Mouse (Mus musculus) subcutaneous adipose tissue, adult 2 months (tissue): ENCODE measurements around the gene 3830406C13Rik. TPM values are rescaled to one million over a fixed set of nuclear protein-coding genes. Genes with fewer than 3 reads are reported as not detected.

Experiments used
- polyA plus RNA-seq: library from polyadenylated mRNA; depleted of rRNA; stranded (reverse); fragments of >200 nt; gene quantifications from 2 replicates; pipeline ENCODE4 v1.2.3, GENCODE M21; 2012; ENCODE audit warnings: low replicate concordance; rRNA removed

The 3830406C13Rik gene
- polyA plus RNA-seq, result 9.9 and 15.8 TPM in 2 replicates

DNA sequence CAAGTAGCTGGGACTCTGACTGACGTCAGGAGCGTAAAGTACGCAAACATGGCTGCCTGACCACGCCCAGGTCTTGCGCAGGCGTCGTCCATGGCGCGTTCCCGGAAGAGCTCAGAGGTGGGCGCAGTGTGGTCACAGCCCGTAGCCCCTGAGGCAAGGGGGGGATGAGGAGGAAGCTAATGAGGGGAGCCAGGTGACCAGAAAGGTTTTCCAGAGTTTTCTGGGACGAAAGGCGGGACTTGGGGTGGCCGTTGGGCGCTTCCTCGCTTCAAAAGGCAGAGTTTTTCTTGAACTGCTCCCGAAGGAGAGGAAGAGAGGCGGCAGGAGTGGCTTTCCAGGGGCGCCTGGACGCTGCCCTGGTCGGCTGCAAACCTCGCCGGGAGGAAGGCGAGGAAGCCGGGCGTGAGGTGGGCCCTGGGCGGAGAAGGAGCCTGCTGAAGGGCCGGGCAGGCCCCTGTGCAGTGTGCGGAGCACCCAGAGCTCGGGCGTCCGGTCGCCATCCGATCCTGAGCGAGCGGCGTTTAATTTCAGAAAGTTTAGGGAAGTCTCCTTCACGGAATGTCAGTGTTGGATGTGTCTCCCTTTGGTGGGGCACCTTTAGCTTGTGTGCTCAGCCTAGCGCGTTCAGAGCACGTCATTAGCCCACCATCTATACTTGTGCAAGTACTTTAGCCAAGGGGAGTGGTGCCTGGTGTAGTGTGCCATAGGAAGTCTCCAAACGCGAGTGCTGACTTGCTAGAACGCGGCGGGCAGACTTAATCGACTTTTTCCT is at the start of gene 3830406C13Rik:
Gene 3830406C13Rik, plus strand, starts transcription at position 33 of the 772 bp plus-strand sequence.

DNA sequence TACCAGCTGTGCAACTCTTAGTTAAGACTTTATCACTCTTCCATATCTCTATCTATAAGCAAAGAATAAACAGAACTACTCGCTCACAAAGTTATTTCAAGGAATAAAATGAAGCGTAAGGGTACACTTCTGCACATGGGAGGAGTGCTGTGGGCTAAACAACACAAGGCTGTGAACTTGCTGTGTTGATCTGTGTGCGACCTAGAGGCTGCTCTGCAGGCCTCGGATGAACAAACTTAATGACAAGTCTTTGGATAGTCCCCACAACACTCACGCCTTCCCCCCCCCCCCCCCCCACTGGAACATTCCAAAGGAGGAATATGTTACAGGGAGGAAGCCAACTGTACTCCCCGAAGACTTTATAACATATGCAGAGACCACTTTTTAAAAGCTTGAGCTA is 332 bp upstream of the 3830406C13Rik start, which contains the start of gene Gm49355:
Gene Gm49355, plus strand, starts transcription at position 336 of the 400 bp plus-strand sequence.

GRCm38 (mm10) chr14:12348089-12348488 is 64.1 kb downstream of the 3830406C13Rik start, which contains the start of gene Fezf2:
Gene Fezf2 (minus strand): TSS chr14:12348189.

Other genes starting within 250 kb of the 3830406C13Rik start
- 0.04 and 0.16 TPM in 2 replicates for gene Gm49355, start 197 bp upstream of the 3830406C13Rik start, polyA plus RNA-seq
- not detected in 2 replicates for gene Fezf2, start 64.0 kb downstream of the 3830406C13Rik start, polyA plus RNA-seq